Mouse (Mus musculus) intestine, postnatal 0 days (tissue): ENCODE data around the gene Nkx2-2. TPM values are rescaled to one million over a fixed set of nuclear protein-coding genes. Genes with fewer than 3 reads are reported as not detected.

Experiments
- ATAC-seq: fragments of 200-750 bp; cut with Nextera tagmentation; 2 replicates; pipeline ENCODE4 v1.8.0; 2017; ENCODE audit warnings: mild to moderate bottlenecking, moderate TSS enrichment, moderate library complexity
- H3K27ac ChIP-seq: fragments of 300-500 bp; sonication (generic); 2 replicates; pipeline ENCODE4 v1.5.1; 2014; ENCODE audit warnings: mild to moderate bottlenecking, low read depth, low read length, moderate library complexity
- H3K27me3 ChIP-seq: fragments of 300-500 bp; sonication (generic); replicated peaks from 2 replicates; pipeline ENCODE4 v1.6.1; 2014; ENCODE audit warnings: low read length, mixed read lengths; ENCODE audit not compliant: control insufficient read depth, insufficient read depth
- H3K36me3 ChIP-seq: fragments of 300-500 bp; sonication (generic); 2 replicates; pipeline ENCODE4 v1.6.1; 2014; ENCODE audit warnings: mild to moderate bottlenecking, moderate library complexity; ENCODE audit not compliant: control insufficient read depth, insufficient read depth
- H3K4me1 ChIP-seq: fragments of 300-500 bp; sonication (generic); replicated peaks from 2 replicates; pipeline ENCODE4 v1.6.1; 2014; ENCODE audit warnings: antibody characterized with exemption, low read length, mixed read lengths; ENCODE audit not compliant: control insufficient read depth, insufficient read depth
- H3K4me2 ChIP-seq: fragments of 300-500 bp; sonication (generic); replicated peaks from 2 replicates; pipeline ENCODE4 v1.6.1; 2014; ENCODE audit warnings: low read depth, mild to moderate bottlenecking, moderate library complexity
- H3K4me3 ChIP-seq: fragments of 300-500 bp; sonication (generic); 2 replicates; pipeline ENCODE4 v1.5.1; 2014; ENCODE audit warnings: low read depth, low read length
- H3K9ac ChIP-seq: fragments of 300-500 bp; sonication (generic); 2 replicates; pipeline ENCODE4 v1.6.1; 2014; ENCODE audit warnings: mild to moderate bottlenecking, low read depth, low read length
- H3K9me3 ChIP-seq: fragments of 300-500 bp; sonication (generic); 2 replicates; pipeline ENCODE4 v1.6.1; 2016; ENCODE audit warnings: mixed run types; ENCODE audit not compliant: control insufficient read depth
- CTCF ChIP-seq: sonication (generic); IDR thresholded peaks from 2 replicates; pipeline ENCODE4 v1.5.1; 2016; ENCODE audit warnings: low read depth, mild to moderate bottlenecking, control low read depth, antibody characterized with exemption, moderate library complexity
- WGBS: fragments of 180-500 bp; shearing (Covaris S2); extraction: QIAGEN DNeasy Blood & Tissue Kit; methylation state at CpG from one replicate; pipeline ENCODE4 v1.1.7; 2014; 5-methylcytosine and 5-hydroxymethylcytosine counted together
- polyA plus RNA-seq: library from polyadenylated mRNA; unstranded; fragments of >200 nt; fragmentation: Nextera tagmentation; extraction: Ambion mirVana; gene quantifications from 2 replicates; pipeline ENCODE4 v1.2.1, GENCODE M21; 2015

The Nkx2-2 gene
- 1.3 and 1.4 TPM in 2 replicates for polyA plus RNA-seq

DNA sequence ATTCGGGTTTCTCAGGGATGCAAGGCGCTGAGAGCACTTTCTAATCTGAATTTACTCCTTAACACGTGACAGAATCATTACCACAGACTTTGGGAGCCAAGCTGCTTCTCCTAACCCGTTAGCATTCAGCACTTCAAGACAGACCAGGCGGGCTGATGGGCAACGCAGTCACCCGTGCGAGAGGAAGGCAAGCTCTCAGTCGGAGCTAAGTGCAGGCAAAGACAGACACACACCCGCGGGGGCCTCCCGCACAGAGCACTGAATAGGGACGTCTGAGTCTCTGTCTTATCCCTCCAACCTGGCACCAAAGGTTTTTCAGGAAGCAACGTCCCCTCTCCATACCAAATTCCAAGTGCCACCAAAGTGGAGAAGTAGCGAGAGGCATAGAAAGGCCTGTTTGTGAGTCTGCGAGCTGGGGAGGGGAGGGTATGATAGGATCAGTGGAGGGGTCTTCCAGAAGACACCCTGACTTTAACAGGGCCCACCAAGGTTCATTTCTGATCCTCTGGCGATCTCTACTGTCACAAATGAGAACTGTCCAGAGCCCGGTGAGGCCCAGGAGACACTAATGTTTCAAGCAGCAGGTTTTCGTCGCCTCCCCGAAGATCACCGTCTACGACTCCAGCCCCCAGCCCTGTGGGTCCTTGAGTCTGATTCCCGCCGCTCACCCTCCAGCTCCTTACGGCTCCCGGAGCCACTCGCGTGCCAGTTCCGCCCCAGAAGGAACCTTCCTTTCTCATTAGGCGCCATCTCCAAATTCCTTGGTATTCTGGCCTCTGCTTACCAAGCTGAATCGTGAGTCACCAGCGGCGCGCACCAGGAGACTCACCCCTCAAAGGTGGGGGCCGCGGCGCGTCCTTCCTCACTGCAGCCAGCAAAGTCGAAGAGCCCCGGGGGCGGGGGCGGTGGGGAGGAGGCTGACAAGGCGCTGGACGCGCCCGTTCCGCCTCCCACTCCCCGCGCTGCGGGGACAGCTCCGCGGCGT is at the start of gene Nkx2-2:
TSS of gene Nkx2-2 (minus strand) at position 973 of the 985 bp plus-strand sequence.
- no peaks in the 10 kb centered on the region for H3K9me3 ChIP-seq
- no peak within 1 kb of the TSS for H3K9ac ChIP-seq
- TF ChIP-seq CTCF, result 0 out of 2 replicates have a peak, but pooled peaks have one; percentile 4
- H3K4me2 ChIP-seq, result peak within 1 kb of the TSS; percentile 61
- H3K27ac ChIP-seq, result no peak within 1 kb of the TSS
- WGBS, result under 1% methylated on average over 53 of the region's 54 CpGs
- ATAC-seq, result 0 out of 2 replicates have a peak, but pooled peaks have one; percentile 23
- H3K4me1 ChIP-seq, result no peaks in the 10 kb centered on the region
- peaks cover 77% of the 10 kb centered on the region for H3K27me3 ChIP-seq
- no peaks in the 10 kb centered on the region for H3K36me3 ChIP-seq
- H3K4me3 ChIP-seq, result peak within 1 kb of the TSS; percentile 33

DNA sequence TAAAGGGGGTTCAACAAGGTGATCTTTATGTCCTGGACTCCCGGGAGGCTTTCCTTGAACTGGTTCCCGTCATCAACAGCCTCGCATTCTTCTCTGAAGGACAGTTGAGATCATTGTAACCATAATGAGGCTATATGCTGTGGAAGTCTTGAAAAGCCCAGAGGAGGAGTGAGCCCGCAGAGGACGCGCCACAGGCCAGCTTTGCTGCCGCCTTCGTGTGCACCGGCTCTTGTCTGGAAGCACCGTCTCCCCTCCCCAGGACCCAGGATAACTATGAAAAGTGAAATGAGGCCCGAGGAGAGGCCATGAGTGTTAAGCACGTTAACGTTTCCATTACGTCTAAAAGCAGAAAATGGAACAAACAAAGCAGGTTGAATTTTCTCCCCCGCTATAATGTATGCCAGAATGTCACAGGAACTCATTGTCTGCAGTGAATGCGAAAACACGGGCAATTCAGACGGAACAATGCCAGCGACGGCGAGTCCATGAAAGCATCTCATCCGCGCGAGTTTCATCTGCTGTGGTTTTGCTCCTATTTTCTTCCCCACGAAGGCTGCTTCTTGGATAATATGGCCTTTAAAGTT is 41.8 kb upstream of the Nkx2-2 start:
- TF ChIP-seq CTCF, result no peak
- Histone ChIP-seq H3K36me3 (no peaks in the 10 kb centered on the region), H3K27me3 (no peaks in the 10 kb centered on the region), H3K4me2 (no peak overlapping the region), H3K4me3 (no peak overlapping the region), H3K9ac (no peak overlapping the region), H3K9me3 (no peaks in the 10 kb centered on the region), H3K4me1 (no peaks in the 10 kb centered on the region), H3K27ac (no peak overlapping the region)
- WGBS, result 91% methylated on average over 25 of the region's 25 CpGs
- ATAC-seq, result no peak

DNA sequence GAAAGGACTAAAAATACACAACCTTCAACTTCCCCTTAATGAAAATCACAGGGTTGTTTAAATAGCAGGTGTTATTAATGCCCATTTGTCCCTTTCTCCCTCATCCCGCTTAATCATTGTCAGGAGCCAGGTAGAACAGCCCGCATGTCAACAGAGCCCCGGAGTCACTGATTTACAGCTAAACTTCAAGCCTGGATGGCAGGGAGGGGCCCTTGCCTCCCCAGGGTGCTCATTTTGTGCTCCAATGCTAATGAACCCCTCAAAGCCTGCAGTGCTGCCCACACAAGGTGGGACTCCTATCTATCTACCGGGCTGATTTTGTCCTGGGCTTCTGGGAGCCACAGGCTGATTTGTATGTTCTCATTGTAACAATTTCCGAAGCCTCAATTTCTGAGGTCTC is 37.1 kb upstream of the Nkx2-2 start:
- H3K9ac ChIP-seq, result no peak overlapping the region
- H3K9me3 ChIP-seq, result no peaks in the 10 kb centered on the region
- no peaks in the 10 kb centered on the region for H3K36me3 ChIP-seq
- no peak overlapping the region for H3K4me2 ChIP-seq
- H3K27me3 ChIP-seq, result no peaks in the 10 kb centered on the region
- TF ChIP-seq CTCF, result no peak
- no peak for ATAC-seq
- WGBS, result 30% methylated on average over 5 of the region's 5 CpGs
- no peak overlapping the region for H3K4me3 ChIP-seq
- H3K27ac ChIP-seq, result no peak overlapping the region
- H3K4me1 ChIP-seq, result no peaks in the 10 kb centered on the region

DNA sequence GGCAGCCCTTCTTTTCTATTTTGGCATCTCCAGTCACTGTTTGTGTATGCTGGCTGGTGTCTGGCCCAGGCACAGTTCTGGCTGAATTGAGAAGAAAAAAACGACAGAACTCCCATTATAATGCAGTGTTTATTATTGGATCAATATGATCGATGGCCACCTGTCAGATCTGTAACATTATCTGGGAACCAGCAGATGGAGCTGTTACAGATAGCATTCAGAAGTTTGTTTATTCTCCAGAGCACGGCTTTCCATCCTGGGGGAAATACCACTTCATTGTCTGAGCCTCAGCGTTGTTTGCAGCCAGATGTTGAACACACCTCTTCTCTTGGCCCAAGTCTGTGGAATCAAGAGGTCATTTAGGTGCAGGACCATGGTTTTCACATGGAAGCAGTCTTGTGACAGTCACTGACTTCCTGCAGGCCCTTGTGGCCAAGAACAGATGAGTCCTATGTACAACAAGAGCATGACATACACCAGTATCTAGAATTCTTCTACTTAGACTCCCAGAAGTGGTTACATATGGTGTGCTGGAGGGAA is 11.1 kb upstream of the Nkx2-2 start:
- WGBS, result 6% methylated on average over 4 of the region's 4 CpGs
- TF ChIP-seq CTCF, result peak; percentile 54
- H3K4me2 ChIP-seq, result no peak overlapping the region
- no peaks in the 10 kb centered on the region for H3K36me3 ChIP-seq
- H3K27me3 ChIP-seq, result no peaks in the 10 kb centered on the region
- ATAC-seq, result no peak
- no peaks in the 10 kb centered on the region for H3K4me1 ChIP-seq
- no peak overlapping the region for H3K9ac ChIP-seq
- H3K9me3 ChIP-seq, result no peaks in the 10 kb centered on the region
- no peak overlapping the region for H3K4me3 ChIP-seq
- H3K27ac ChIP-seq, result no peak overlapping the region

DNA sequence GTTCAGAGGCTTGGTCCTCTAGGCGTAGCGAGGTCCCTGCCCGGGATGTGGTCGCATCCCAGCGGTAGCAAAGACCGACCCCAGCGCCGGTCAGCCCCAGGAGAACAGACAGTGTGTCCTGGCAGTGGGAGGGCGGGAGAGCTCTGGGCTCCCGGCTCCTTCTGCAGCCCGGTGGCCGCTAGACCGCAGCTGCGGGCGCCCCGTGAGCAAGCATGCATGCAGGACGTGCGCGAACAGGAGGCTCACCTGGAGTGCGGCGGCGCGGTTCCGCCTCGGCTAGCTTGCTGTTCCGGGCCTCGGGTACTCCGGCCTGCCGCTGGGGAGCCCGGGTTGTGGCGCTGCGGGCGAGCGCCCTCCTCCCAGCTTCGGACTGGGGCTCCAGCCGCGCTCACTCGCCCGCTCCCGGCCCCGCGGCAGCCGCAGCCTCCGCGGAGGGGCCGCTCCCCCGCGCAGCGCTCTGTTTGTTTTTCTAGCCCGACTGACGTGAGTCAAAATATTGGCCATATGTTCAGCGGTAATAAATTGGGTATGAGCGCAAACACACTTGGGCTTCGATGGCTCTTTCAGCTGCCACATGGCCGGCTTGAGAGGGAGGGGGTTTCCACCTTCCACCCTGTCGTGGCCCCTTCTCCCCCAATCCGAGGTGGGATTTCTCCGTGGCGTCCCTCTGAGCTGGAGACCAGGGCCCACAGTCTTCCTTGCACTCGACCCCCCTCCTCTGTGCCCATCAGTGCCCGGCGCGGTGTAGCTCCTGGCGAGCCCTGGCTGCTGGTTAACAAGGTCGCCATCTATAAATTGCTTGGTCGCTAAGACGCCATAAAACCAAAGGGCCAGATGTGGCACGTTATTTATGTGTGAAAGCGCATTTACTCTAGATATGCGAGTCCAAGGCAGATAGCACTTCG is 920 bp upstream of the Nkx2-2 start:
- Histone ChIP-seq H3K4me2 (peak overlapping the region; percentile 61), H3K4me3 (peak overlapping the region; percentile 33), H3K27ac (no peak overlapping the region), H3K9me3 (no peaks in the 10 kb centered on the region), H3K9ac (no peak overlapping the region), H3K4me1 (no peaks in the 10 kb centered on the region), H3K27me3 (peaks cover 63% of the 10 kb centered on the region), H3K36me3 (no peaks in the 10 kb centered on the region)
- WGBS, result 2% methylated on average over 70 of the region's 71 CpGs
- no peak for TF ChIP-seq CTCF
- peak; percentile 27; the same call in 1 of the 2 replicates for ATAC-seq
